Mouse (Mus musculus) cerebellum, adult 9-11 months (tissue): ENCODE data around the gene Gadd45g.
"Not testable (repeated sequence)": the region's sequence is repeated elsewhere in the genome, so short reads cannot be mapped to it uniquely, and the experiment has no call there.

Experiments used
- DNase-seq: peaks from one replicate; pipeline ENCODE4 v3.0.0; 2022

Gadd45g gene

GRCm38 (mm10) chr13:51834024-51834423 is 12.5 kb upstream of the Gadd45g start:
- not testable (repeated sequence) for DNase-seq

GRCm38 (mm10) chr13:51834520-51834919 is 12.0 kb upstream of the Gadd45g start:
- no peak for DNase-seq

GRCm38 (mm10) chr13:51835208-51835607 is 11.3 kb upstream of the Gadd45g start:
- DNase-seq: not testable (repeated sequence)

- DNase-seq: no peak
Measured at GRCm38 (mm10) chr13:51837402-51837801, 9.1 kb upstream of the Gadd45g start.

GRCm38 (mm10) chr13:51839250-51840026 is 7.0 kb upstream of the Gadd45g start:
- no peak for DNase-seq

- no peak for DNase-seq
Measured at GRCm38 (mm10) chr13:51840702-51841101, 5.8 kb upstream of the Gadd45g start.

- no peak for DNase-seq
Measured at GRCm38 (mm10) chr13:51841541-51842115, 4.8 kb upstream of the Gadd45g start.

- no peak for DNase-seq
Measured at GRCm38 (mm10) chr13:51842191-51842590, 4.3 kb upstream of the Gadd45g start.

GRCm38 (mm10) chr13:51842773-51843172 is 3.7 kb upstream of the Gadd45g start:
- DNase-seq: no peak

- DNase-seq: no peak
Measured at GRCm38 (mm10) chr13:51843298-51843697, 3.2 kb upstream of the Gadd45g start.

- peak; percentile 40 for DNase-seq
Measured at GRCm38 (mm10) chr13:51844118-51844517, 2.4 kb upstream of the Gadd45g start.

- peak; percentile 70 for DNase-seq
Measured at GRCm38 (mm10) chr13:51844661-51845060, 1.8 kb upstream of the Gadd45g start.

DNA sequence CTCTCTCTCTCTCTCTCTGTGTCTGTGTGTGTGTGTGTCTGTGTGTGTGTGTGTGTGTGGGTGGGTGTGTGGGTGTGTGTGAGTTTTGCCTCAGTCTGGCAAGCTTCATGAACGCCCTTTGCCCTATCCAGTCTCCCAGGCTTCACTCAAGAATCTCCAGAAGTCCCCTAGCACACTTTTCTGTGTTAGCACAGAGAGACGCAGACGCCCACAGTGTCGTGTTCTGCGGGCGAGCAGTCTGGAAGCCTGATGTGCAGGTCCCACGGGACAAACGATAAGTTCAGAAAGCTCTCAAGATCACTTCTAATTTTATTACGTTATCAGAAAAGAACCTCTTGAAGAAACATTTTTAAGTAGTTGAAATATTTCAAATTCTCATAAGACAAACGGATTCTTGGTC is 1.4 kb upstream of the Gadd45g start:
- peak; percentile 43 for DNase-seq

GRCm38 (mm10) chr13:51845591-51846191 is 787 bp upstream of the Gadd45g start:
- DNase-seq: peak; percentile 85

DNA sequence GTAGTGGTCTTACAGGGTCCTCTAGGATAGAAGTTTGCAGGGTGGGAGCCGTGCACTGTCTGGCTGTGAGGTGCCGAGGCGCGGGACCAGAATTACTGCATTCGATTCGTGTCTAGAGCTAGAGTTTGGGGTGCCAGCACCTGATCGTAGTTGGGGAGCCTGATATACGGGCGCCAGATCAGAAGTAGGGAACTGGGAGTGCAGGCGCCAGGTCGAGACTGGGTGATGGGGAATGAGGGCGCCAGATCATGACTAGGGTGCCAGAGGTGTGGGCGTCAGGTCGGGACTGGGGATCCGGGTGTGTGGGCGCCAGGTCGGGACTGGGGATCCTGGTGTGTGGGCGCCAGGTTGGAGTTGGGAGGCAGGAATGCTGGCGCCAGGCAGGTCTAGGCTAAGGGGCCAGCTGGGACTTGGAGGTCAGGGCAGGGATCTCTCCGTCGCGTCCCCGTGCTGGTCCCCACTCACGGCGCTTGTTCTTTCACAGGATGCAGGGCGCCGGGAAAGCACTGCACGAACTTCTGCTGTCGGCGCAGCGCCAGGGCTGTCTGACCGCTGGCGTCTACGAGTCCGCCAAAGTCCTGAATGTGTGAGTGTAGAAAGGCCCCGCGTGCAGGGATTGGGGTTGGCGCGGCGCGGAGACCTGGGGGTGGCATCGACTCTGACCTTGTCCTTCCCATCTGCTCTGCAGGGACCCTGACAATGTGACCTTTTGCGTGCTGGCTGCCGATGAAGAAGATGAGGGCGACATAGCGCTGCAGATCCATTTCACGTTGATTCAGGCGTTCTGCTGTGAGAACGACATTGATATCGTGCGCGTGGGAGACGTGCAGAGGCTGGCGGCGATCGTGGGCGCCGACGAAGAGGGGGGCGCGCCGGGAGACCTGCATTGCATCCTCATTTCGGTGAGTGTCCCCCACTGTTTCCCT is 653 bp downstream of the Gadd45g start:
- peak; percentile 79 for DNase-seq

- peak; percentile 85 for DNase-seq
Measured at GRCm38 (mm10) chr13:51847979-51848480, 1.6 kb downstream of the Gadd45g start.

DNA sequence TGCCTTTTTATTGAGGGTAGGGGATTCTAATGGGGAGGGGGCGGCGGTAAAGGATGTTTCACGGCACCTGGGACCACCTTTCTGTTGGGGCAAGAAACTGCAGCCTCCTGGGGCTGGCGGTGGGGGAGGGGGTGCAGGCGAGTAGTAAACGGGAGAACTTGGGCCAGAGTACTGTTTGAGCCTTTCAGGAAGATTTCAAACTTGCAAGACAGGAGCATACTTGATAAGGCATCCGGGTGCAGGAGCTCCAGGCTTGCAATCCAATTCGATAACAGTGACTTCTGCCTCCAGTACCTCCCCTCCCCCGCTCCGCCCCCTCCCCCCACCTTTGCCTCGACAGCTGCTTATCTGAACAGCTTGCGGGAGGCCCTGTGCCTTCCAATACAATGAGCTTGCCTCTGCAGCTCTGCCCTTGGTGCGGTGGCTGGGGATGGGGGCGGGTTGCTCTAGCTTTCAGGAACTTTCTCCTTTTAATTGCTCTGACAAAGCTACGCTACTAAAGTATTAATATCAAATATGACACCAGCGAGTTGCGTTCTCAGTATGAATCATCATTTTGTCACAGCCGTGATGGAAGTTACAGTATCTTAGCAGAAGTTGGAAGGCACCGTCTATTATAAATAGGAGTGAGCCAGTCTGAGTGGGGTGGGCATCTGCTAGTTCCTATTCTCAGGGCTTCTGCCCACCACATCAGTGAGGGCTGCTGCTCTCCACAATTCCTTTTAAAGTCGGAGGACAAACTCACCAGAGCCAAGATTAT is 2.2 kb downstream of the Gadd45g start:
- peak; percentile 54 for DNase-seq

- no peak for DNase-seq
Measured at GRCm38 (mm10) chr13:51849241-51850033, 3.0 kb downstream of the Gadd45g start.

GRCm38 (mm10) chr13:51850565-51850964 is 4.1 kb downstream of the Gadd45g start:
- DNase-seq: no peak

DNA sequence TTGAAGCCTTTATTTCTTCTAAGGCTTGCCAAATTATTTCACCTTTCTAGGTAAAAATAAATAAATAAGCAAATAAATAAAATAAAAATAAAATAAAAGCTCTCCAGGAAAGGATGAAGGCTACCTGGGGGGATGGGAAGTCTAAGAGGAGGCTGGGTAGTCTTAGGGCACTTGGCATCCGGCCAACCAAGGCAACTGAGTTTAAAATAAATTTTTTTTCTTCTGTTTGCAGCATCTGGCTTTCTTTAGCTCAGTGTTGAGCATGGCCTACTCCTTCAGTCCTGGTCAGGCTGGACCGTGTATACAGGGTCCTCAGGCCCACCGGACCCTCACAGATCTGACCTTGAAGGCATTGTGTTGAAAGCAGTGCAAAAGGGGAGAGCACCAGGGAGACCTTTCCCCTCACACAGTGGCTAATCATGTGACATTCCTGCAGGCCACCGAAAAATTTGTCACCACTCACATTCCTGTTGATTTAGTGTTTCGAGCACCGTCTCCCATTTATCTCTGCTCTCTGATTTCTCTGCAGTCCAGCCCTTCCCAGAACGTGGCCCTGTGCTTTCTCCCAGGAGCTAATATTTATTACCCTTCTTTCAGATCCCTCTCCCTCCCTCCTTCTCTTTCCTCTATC is 6.2 kb downstream of the Gadd45g start:
- no peak for DNase-seq
